Comparison of ENCODE assay signal across 8 mouse cellular contexts in genomic region chr1:65122574-65123372, GRCm38 (mm10). TPM values are rescaled to one million over a fixed set of nuclear protein-coding genes. Genes with fewer than 3 reads are reported as not detected.
DNase-seq lines count a peak whose midpoint lies in the region; ATAC-seq lines count a peak whose summit lies in the region.

Gene D630023F18Rik, minus strand, starts transcription at chr1:65123214.

- WGBS in kidney, embryonic 14.5 days: 33% methylated on average over 9 of the region's 9 CpGs
- WGBS in embryonic facial prominence, embryonic 10.5 days: 32% methylated on average over 9 of the region's 9 CpGs
- WGBS in hindbrain, embryonic 12.5 days: 27% methylated on average over 9 of the region's 9 CpGs
- 20% methylated on average over 9 of the region's 9 CpGs for WGBS in midbrain, embryonic 14.5 days

- H3K9ac ChIP-seq in kidney, embryonic 14.5 days (ENCODE audit: low read depth, low read length): no peak within 1 kb of the TSS
- no peak within 1 kb of the TSS for H3K9ac ChIP-seq in hindbrain, embryonic 12.5 days
- no peak within 1 kb of the TSS; the same call in 1 of the 2 replicates for H3K9ac ChIP-seq in midbrain, embryonic 14.5 days (replicated peaks; ENCODE audit: low read length)

- H3K27ac ChIP-seq in kidney, embryonic 14.5 days (ENCODE audit: low read depth, low read length): no peak within 1 kb of the TSS
- no peak within 1 kb of the TSS for H3K27ac ChIP-seq in embryonic facial prominence, embryonic 10.5 days (replicated peaks)
- H3K27ac ChIP-seq in hindbrain, embryonic 12.5 days: no peak within 1 kb of the TSS
- no peak within 1 kb of the TSS for H3K27ac ChIP-seq in midbrain, embryonic 14.5 days (replicated peaks; ENCODE audit: low read depth, low read length)

- no peak for ATAC-seq in kidney, embryonic 14.5 days (ENCODE audit: low FRiP score, low TSS enrichment)
- ATAC-seq in hindbrain, embryonic 12.5 days (ENCODE audit: low FRiP score): no peak
- ATAC-seq in midbrain, embryonic 14.5 days (ENCODE audit: low FRiP score, low TSS enrichment): no peak

- no peaks in the 10 kb centered on the region for H3K36me3 ChIP-seq in kidney, embryonic 14.5 days (ENCODE audit: control insufficient read depth, insufficient read depth, low read length)
- H3K36me3 ChIP-seq in embryonic facial prominence, embryonic 10.5 days (replicated peaks): no peaks in the 10 kb centered on the region
- no peaks in the 10 kb centered on the region for H3K36me3 ChIP-seq in hindbrain, embryonic 12.5 days
- no peaks in the 10 kb centered on the region for H3K36me3 ChIP-seq in midbrain, embryonic 14.5 days (ENCODE audit: control insufficient read depth, insufficient read depth, low read length)

- DNase-seq in kidney, adult 8-10 months: no peak
- DNase-seq in embryonic facial prominence, embryonic 10.5 days (ENCODE audit: low spot score): no peak
- DNase-seq in midbrain, embryonic 14.5 days: peak; percentile 43
- DNase-seq in urinary bladder, adult 2 months (ENCODE audit: low spot score): no peak
- no peak for DNase-seq in ovary, postnatal 36 days (ENCODE audit: low spot score)
- no peak for DNase-seq in testis, postnatal 14 days (ENCODE audit: low spot score)

- no peaks in the 10 kb centered on the region for H3K4me1 ChIP-seq in kidney, embryonic 14.5 days (ENCODE audit: control insufficient read depth, insufficient read depth, low read length)
- no peaks in the 10 kb centered on the region; the same call in none of the 2 replicates for H3K4me1 ChIP-seq in embryonic facial prominence, embryonic 10.5 days
- no peaks in the 10 kb centered on the region for H3K4me1 ChIP-seq in hindbrain, embryonic 12.5 days
- no peaks in the 10 kb centered on the region for H3K4me1 ChIP-seq in midbrain, embryonic 14.5 days (ENCODE audit: control insufficient read depth, insufficient read depth, low read length)

- peak within 1 kb of the TSS; percentile 10; the same call in 1 of the 2 replicates for H3K4me3 ChIP-seq in kidney, embryonic 14.5 days (ENCODE audit: low read length)
- peak within 1 kb of the TSS; percentile 34 for H3K4me3 ChIP-seq in embryonic facial prominence, embryonic 10.5 days
- peak within 1 kb of the TSS; percentile 20; the same call in 1 of the 2 replicates for H3K4me3 ChIP-seq in hindbrain, embryonic 12.5 days
- peak within 1 kb of the TSS; percentile 21 for H3K4me3 ChIP-seq in midbrain, embryonic 14.5 days (replicated peaks; ENCODE audit: low read depth, low read length)

- H3K27me3 ChIP-seq in kidney, embryonic 14.5 days (ENCODE audit: control insufficient read depth, insufficient read depth, low read length): no peaks in the 10 kb centered on the region
- H3K27me3 ChIP-seq in embryonic facial prominence, embryonic 10.5 days (replicated peaks; ENCODE audit: low read depth, poor library complexity, severe bottlenecking): no peaks in the 10 kb centered on the region
- H3K27me3 ChIP-seq in hindbrain, embryonic 12.5 days: no peaks in the 10 kb centered on the region
- H3K27me3 ChIP-seq in midbrain, embryonic 14.5 days (ENCODE audit: control insufficient read depth, insufficient read depth, low read length): no peaks in the 10 kb centered on the region

- H3K4me2 ChIP-seq in kidney, embryonic 14.5 days (replicated peaks; ENCODE audit: low read depth, low read length): 0 out of 2 replicates have a peak within 1 kb of the TSS, but pooled peaks have one; percentile 24
- peak within 1 kb of the TSS; percentile 44 for H3K4me2 ChIP-seq in hindbrain, embryonic 12.5 days (replicated peaks)
- peak within 1 kb of the TSS; percentile 52 for H3K4me2 ChIP-seq in midbrain, embryonic 14.5 days (ENCODE audit: low read length)

- H3K9me3 ChIP-seq in kidney, embryonic 14.5 days (ENCODE audit: control insufficient read depth, low read length): no peaks in the 10 kb centered on the region
- no peaks in the 10 kb centered on the region for H3K9me3 ChIP-seq in embryonic facial prominence, embryonic 10.5 days
- no peaks in the 10 kb centered on the region for H3K9me3 ChIP-seq in hindbrain, embryonic 12.5 days (replicated peaks)
- H3K9me3 ChIP-seq in midbrain, embryonic 14.5 days (ENCODE audit: control insufficient read depth, low read length): no peaks in the 10 kb centered on the region

RNA-seq across cellular contexts. Expression of gene D630023F18Rik, which starts in this region (rescaled TPM):
- 0.36 and 1.1 TPM in 2 replicates for polyA plus RNA-seq in kidney, embryonic 14.5 days (2014; fragmentation: Nextera tagmentation; extraction: Ambion mirVana)
- 0.50 and 0.56 TPM in 2 replicates for polyA plus RNA-seq in embryonic facial prominence, embryonic 10.5 days (2016; fragmentation: Nextera tagmentation; extraction: Ambion mirVana)
- polyA plus RNA-seq in hindbrain, embryonic 12.5 days (2016; fragmentation: Nextera tagmentation; extraction: Ambion mirVana): 0.39 and 0.42 TPM in 2 replicates
- 0.57 and 0.80 TPM in 2 replicates for polyA plus RNA-seq in midbrain, embryonic 14.5 days (2014; fragmentation: Nextera tagmentation; extraction: Ambion mirVana)
- polyA plus RNA-seq in urinary bladder, adult 2 months (2012; rRNA removed): 3.3 and 4.7 TPM in 2 replicates

Comparison
In these comparisons a context has a peak if more than half of its experiments do, and no peak if none do; other contexts are left out.
1. Peak in DNase-seq, H3K4me3 ChIP-seq and H3K4me2 ChIP-seq in midbrain, embryonic 14.5 days; RNA of the gene not detected or under 1 TPM.